Mouse (Mus musculus) right cerebral cortex, postnatal 4 days (tissue): ENCODE measurements at regions not wholly inside any gene's neighbourhood (a gene's known extent, or its start where the extent isn't known, plus 50 kb on each side); places are given as distances from the start of the nearest gene placed in this dataset.
"Not testable (repeated sequence)": the region's sequence is repeated elsewhere in the genome, so short reads cannot be mapped to it uniquely, and the experiment has no call there.

Experiments used
- DNase-seq: peaks from one replicate; pipeline ENCODE4 v3.0.0-alpha.2; 2022

GRCm38 (mm10) chr12:20802027-20802426 is 188.2 kb upstream of the Asap2 start:
- not testable (repeated sequence) for DNase-seq

GRCm38 (mm10) chr12:20805466-20805865 is 184.8 kb upstream of the Asap2 start:
- not testable (repeated sequence) for DNase-seq

- no peak for DNase-seq
These were observed 183.6 kb upstream of the Asap2 start for GRCm38 (mm10) chr12:20806681-20807080.

DNA sequence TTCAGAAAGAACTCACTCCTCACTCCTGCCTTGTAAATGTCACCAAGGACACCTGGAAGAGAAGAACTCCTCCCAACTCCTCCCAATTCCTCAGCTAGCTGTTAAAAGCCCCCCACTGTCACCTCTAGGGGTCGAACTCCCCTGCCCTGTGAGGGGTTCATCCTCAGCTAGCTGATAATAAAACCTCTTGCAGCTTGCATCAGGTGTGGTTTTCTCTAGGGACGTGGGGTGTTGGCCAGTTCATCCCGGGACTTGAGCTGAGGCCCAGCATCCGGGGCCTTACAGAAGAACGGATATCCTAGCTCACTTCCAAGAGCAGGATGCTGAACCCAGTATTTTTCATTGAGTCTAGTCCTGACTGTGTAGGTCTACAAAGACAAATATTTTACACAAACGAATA is 176.4 kb upstream of the Asap2 start:
- DNase-seq: not testable (repeated sequence)

DNA sequence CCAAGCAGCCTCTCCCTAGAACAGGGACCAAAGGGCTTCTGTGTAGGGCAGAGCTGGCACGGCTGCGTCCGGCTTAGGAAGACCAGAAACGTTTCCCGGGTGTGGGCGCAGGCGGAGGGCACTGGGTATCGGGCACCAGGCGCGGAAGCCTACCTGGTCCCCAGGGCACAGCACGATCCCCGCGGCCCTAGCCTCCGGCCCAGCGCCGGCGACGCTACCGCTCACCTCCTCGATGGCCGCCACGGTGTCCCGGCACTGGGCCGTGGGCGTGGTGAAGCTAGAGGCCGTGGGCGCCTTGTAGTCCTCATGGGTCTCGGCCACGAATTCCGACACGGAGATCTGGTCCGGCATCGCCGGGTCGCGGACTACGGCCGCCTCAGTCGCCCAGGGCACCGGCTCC is 175.1 kb upstream of the Asap2 start:
- not testable (repeated sequence) for DNase-seq

GRCm38 (mm10) chr12:20815599-20815998 is 174.7 kb upstream of the Asap2 start:
- DNase-seq: peak; percentile 7

- DNase-seq: not testable (repeated sequence)
These were observed 146.5 kb upstream of the Asap2 start for GRCm38 (mm10) chr12:20843661-20844320.

DNA sequence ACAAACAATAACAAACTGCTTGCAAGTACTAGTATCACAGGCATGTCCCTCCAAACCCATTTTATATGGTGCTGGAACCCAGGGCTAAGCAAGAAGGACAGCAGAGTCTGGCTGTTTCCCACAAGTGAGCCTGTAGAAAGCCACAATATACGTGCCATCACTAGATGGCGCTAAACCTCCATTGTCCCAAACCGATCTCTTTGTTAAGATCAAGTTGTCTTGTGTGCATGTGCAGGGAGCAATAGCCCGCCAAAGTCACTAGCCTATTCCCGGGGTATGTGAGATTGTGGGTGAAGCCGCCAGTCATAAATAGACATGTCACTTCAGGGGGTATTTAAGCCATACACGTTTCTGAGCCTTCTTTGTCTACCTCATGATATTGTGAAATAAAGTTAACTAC is 145.4 kb upstream of the Asap2 start:
- peak; percentile 2 for DNase-seq

DNA sequence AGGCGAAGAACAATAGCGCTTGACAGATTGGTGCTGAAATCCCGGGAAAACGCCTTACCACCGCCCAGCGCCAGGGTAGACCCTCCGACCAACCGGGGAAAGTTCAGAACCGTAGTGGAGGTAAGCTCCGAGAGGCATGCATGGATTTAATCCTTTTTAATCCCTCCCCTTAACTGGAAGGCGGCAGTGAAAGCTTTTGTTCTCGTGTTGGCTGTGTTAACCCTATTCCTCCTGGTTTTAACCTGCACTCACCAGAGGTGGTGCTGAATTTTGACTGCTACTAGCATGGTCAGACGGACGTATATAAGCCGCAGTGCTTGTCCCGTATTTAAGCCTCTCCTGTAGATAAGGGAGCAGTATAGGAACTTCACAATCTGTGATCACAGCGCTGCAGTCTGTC is 145.0 kb upstream of the Asap2 start:
- no peak for DNase-seq

- DNase-seq: not testable (repeated sequence)
These were observed 106.2 kb upstream of the Asap2 start for GRCm38 (mm10) chr12:20884104-20884503.

DNA sequence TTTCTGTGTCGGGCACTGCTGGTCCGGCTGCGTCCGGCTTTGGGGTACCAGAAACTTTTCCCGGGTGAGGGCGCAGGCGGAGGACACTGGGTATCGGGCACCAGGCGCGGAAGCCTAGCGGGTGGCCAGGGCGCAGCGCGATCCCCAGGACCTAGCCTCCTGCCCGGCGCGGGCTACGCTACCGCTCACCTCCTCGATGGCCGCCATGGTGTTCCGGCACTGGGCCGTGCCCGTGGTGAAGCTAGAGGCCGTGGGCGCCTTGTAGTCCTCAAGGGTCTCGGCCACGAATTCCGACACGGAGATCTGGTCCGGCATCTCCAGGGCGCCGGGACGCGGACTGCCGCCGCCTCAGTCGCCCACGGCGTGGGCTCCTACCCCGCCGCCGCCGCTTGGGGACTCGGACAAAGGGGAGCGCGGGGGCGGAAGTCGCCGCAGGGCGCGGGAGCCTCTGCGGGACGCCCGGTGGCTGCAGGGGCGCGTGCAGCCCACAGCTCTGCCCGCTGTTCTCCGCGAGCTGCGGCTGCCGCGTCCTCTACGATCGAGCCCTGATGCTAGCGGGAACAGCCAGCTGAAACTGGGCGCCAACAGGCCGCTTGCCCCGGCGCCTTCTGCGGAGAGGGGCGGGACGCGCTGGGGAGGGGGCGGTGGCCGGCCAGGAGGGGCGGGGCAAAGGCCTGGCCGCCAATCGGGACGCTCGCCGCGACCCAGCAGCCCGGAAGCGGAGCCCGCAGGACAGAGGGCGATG is 69.4 kb upstream of the Asap2 start:
- peak; percentile 71 for DNase-seq

DNA sequence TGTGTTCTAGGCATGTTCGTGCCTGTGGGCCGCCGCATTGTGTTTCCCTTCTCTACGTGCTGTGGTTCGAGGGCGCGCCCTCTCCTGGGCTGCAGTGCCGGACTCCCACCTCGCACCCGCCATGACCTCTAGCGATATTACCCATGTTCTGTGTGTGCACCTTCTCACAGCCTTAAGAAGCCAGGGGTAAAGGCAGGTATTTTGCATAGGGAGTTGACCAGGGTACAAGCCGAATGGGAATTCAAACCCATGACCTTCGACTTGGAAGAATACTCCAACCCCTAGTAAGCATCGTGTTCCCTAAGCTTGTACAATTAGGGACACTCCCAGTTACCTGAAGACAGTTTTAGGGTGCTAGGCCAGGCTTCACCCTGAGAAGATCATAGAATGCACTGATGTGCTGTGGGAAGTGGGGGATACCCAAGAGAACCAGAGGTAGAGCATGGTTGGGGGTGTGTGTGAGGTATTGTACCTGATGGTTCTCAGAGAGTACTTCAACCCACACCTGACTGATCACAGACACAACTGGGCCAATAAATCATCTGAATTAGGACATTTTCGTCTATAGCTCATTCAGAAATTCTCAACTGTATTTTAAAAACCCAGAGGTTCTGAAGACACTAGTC is 68.7 kb upstream of the Asap2 start:
- DNase-seq: peak; percentile 3

- DNase-seq: peak; percentile 69
These were observed 61.3 kb upstream of the Asap2 start for GRCm38 (mm10) chr12:20928966-20929365.
